Mouse (Mus musculus) WW6 (cell line): ENCODE data around the gene Ctbp2.

Source experiments
- DNase-seq: peaks from one replicate; pipeline ENCODE4 v3.0.0-alpha.2; 2013; ENCODE audit warnings: low read depth, low spot score

The Ctbp2 gene

DNA sequence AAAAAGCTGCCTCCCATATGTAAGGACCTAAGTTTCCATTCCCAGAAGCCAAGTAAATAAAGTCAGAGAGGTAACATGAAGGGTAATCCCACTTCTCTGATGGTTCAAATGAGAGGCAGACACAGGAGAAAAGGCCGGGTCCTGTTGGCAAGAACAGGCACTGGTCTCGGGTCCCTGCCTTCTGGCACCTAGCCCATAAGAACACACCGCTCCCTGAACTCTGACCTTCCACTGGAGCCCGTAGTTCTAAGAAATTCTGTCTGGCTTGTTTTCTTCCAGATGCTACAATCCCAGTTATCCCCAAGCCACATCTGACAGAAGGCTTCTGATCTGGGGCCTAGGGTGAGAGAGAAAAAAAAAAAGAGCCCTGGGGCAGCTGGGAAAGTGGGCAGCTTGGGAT, 35.7 kb downstream of the Ctbp2 start:
- no peak for DNase-seq

DNA sequence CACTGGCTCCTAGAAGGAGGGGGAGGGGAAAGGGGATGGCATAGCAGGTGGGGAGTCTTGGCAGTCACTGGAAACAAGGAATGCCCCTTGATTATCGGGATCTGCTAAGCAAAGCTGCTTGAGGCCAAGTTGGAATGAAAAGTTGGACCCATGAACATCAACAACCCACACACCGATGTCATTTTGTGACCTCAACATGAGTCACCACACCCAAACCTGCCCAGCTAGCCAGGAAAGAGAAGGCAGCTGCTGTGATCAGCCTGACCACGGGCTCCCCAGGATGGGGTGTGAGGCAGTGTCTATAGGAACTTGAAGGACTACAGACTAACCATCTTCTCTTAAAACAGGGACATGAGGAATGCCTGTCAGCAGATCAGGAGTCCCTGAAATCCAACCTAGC, 38.7 kb downstream of the Ctbp2 start:
- no peak for DNase-seq

DNA sequence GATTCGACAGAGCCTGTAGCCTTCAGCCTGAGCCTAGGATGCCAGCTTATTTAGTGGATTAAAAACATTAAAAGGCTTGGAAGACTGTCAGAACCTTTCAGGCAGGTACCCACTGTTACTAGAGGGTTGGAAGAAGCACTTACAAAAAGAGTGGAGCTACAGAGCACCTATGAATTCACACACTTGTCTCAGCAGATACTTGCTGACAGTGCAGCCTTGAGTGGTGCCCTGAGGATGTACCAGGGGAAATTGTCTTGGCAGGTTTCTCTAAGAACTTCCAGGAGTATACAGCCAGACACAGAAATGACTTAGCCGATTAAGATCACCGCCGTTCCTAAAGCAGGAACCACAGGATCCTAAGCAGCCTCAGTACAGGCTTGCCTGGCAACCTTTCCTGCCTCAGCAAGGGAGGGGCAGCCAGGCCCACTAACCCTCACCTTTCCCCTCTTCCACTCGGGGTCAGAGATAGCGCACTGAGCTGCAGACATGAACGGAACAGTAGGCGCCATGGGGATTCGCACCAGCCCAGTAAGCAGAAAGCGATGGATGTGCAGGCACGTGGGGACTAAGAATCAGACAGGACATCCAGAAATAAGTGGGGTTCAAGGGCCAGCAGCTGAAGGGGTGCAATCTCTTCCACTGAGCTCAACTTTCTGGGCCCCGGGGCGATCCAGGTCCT, 40.1 kb downstream of the Ctbp2 start:
- no peak for DNase-seq

DNA sequence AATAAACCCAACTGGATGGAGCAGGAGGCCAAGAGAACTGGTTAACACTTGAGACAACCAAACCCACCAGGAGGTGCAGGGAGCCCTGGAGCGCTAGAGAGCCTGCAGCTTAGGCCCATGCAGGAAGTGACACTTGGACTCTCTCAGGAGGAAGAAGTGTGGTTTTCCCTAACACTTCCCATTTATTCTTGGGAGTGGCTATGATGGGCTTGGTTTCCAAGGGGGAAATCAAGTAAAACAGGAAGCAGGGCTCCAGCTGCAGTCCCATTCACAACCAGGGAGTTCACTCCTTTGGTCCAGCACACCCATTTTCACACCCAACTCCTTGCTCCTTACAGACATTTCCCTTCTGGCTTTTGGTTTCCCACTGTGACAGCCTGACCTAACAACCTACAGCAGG, 45.2 kb downstream of the Ctbp2 start:
- no peak for DNase-seq

DNA sequence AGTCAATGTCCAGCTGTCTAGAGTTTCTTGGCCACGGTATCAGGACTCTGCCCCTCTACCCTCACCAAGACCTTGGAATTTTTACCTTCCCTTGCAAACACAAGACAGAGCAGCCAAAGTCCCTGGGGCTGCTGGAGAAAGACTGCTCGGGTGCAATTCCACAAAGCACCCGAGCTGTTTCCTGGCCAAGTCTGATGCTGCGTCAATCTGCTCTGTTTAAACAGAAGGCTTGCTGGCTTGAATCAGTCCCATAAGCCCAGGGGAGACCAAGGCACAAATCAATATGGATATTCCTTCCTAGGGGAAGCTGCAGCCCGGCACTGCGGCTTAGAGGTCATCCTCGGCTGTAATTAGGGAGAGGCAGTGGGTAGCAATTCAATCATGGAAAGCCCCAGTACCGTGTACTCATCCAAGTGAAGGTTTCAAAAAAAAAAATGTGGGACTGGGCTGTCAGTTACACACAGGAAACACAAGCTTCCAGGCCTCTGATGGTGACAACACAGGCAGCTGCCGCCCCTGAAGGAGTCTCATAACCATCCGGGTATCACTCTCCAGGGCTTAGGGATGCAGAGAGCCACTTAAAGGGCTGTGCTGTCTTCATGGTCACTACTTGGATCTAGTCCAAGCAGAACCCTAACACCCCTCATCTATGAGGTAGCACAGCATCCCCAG, 49.6 kb downstream of the Ctbp2 start:
- DNase-seq, result no peak

DNA sequence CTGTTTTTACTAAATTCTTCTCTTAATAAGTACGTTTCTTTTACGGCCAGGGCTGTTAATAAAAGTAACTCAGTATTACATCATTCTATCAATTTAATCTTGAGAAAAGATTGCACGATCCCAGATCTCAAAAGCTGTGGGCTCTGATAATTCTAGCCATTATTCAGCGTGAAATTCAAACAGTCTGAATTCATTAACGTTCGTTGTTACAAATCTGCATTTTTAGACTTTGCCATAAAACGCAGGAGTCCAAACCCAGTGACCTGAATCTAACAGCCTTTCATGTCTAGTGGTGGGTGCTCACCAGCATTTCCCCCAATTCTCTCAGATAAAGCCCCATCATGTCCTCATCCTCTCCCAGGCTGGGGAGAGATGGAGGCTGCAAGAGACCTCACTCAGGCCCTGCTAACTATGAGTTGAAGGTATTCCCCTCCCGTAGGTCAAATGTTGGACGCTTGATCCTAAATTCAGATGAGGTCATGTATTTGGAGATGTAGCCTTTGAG, 51.0 kb downstream of the Ctbp2 start:
- DNase-seq, result no peak

DNA sequence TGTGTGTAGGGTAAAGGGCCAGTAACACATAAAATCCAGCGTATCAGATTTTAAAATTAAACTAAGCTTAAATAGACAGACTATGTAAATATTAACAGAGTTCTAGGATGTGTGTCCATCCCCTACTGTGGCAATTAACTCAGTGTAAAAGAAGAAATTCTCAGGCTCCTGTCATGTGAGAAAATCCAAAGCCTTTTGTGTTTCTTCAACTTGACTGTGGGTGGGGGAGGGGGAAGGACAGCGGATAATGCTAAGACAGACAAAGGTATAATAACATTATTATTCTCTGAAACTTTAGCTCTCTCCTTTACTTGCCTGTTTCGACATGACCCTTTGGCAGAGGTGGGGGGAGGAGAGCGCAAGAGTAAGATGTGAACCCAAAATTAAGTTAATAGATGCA, 51.6 kb downstream of the Ctbp2 start:
- no peak for DNase-seq

DNA sequence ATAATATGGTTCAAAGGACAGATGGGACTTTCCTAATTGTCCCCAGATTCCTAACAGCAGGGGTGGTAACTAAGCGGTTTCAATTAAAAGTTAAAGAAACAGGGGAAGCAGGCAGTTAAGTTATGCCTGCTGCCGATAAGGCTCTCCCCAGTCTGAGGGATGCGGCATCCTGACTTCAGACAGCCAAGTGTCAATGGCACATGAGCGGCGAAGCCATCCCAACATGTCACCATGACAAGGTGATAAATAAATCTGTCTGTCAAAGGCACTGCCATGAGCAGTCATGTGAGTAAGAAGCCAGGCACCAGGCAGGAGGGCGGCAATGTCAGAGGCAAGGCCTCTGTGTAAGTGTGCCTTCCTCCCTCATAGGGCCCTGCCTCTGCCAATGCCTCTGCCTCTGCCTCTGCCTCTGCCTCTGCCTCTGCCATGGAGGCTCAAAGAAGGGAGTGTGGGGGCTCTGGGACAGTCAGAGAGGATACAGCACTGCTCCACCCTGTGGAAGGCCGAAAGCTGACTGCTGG, 56.8 kb downstream of the Ctbp2 start:
- DNase-seq, result no peak

DNA sequence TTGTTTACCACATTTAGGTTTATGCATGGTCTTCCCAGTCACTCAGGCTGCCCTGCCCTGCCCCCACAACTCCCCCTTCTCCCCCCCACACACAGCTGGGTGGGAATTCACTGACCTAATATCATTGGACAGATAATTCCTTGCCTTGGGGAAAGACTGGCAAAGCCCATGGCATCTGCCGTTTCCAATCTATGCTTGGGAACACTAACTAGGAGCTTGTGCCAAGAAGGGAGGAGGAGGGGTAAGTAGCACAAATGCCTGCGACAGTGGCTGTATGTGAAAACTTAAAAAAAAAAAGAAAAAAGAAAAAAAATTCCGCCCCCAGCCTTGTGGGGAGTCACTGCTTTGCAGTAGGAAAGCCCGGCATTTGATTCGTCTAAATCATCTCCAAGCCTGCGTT, 57.4 kb downstream of the Ctbp2 start:
- no peak for DNase-seq

DNA sequence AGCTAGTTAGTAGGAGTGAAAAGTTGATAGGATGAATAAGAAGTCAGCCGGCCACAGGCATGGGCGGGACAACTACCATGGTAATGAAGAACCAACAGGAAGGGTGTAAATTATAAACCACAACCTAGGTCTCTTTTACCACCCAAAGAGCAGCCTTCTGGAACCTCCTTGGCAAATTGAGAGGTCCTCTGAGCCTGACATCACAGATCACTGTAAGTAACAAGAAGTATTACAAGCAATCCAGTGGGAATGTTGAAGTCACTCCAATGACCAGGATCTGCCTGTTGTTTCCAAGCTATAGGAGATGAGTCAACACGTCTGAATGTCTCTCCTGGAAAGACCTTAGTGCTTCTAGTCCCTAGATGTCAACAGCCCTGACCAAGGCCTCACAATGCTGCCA, 62.1 kb downstream of the Ctbp2 start:
- DNase-seq, result no peak

DNA sequence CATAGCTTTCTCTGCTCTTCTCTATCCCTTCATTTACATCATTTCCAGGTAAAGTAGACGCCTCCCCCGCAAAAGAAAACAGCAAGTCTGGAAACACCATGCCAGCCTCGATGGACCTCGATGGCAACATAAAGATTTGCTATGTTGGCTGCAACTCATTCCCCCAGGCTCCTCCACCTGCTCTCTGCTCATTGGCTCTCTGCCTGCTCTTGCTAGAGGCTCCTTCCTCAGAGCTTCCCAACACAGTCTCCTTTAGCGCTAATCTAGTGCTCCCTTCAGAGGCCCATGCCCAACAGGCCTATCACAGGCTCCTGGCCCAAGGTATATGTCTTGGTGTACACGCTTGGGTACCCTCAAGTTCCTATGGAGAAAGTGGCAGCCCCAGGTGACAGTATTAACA, 64.0 kb downstream of the Ctbp2 start:
- no peak for DNase-seq

DNA sequence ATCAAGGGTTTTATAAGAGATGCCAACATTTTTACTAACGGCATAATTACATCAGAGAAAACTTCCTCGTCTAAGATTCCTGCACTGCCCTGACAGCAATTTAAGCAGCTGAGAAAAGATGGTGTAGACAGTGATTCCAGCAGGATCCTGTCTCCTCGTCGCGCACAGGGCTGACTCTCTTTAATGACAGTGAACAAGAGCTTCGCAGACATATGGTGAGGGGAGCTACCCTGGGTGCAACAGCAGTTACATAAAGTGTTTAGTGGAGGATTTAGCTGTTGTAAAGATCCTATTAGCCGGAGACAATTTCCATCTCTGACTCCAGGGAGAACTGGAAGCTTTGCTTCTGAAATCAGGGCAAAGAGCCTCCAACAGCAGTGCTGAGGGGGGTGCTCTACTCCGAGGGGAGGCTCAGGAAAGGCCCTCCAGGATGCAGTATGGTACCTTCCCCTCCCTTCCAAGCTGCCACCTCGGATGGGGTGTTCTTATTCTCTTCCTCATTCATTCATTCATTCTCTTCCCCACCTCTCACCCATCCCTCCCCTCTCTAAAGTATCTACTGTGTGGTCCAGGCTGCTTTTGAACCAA, 64.5 kb downstream of the Ctbp2 start:
- no peak for DNase-seq

DNA sequence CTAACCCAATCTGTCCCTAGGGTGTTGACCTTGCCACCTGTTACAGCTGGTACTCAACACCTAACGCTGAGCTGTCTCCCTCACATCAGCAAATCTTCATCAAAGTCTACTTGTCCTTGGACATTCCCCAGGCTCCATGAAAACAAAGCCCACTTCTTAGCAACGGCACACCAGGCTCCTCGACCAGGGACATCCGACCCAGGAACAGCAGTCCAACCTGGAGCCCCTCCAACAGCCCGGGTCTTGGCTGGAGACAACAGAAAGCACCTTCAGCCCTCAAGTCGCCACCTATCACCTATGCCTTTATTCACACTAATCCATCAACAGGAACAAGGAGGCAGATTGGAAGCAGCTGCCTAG, 65.0 kb downstream of the Ctbp2 start:
- DNase-seq, result no peak

DNA sequence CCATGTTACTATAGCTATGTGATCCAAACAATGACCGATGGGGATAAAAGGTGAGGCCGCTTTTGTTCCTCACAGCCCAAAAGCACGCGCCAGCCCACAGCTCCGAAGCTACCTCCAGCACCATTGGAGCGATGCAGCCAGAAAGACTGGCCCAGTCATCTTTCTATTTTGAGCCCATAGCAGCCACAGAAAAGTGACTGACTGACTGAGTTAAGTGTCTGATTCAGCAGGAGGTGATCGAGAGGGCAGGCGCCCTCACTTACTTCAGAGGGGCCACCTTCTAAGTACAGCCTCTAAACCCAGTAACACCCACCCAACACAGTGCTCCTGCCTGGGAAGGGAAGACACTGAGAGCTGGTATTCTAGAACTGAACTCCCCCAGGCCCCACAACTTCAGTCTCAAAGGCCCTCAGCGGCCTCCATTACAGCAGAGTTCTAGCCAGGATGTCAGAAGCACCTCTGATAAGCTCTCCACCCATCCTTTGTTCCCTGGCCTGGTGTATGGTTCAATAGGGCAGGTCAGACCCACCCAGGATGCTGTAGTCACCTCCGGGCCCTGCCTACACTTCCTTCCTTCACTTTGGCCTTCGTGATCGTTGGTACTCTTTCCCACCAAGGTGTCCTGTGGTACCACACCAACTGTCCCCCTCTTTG, 65.5 kb downstream of the Ctbp2 start:
- DNase-seq, result no peak

DNA sequence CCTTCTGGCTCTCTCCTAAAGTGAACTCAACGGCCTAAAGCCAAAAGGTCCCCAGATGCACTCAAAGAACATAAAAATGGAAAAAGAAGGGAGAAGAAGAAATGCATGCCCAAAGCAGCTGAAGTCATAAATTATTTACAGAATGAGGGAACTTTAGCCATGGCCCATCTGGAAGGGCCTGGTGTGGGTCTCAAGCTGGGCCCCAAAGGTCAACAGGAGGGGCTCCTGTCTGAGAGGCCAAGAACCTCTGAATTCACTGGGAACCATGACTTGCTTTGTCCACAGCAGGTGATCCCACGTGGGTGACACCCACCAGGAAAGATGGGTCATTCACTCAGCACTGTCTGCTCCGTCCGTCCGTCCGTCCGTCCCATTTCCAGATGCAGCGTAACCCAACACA, 67.2 kb downstream of the Ctbp2 start:
- no peak for DNase-seq

DNA sequence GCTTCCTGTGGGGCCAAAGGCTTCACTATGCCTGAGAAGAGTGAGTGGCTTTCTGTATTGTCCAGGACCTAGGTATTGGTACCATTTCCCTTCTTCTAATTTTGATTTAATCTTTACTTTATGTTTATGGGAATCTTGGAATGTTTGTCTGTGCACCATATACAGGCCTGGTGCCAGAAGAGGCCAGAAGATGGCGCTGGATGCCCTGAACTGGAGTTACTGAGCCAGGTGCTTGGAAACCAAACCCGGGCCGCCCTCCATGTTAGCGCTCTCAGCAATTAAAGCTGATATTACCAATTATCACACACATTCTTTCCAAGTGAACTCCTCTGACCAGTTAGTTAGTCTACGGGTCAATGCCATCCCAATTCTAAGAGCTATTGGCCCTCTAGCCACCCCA, 69.7 kb downstream of the Ctbp2 start:
- DNase-seq, result no peak

DNA sequence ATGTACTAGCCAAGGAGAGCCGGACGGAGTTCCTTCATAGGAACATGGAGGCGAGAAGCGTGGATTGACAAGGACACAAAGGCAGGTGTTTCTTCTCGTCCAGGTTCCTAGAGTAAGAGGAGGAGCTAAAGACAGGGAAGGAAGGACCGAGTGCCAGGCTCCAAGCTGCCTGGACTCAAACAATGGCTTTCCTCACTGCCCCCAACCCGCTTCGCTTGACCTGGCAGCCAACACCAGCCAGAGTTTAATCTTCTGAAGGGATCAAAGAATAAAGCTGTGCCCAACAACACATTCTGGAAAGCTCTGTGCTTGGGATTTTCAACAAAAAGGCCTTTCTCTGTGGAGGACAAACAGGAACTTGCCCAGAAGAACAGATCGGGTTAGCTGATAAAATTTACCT, 70.4 kb downstream of the Ctbp2 start:
- DNase-seq, result no peak

DNA sequence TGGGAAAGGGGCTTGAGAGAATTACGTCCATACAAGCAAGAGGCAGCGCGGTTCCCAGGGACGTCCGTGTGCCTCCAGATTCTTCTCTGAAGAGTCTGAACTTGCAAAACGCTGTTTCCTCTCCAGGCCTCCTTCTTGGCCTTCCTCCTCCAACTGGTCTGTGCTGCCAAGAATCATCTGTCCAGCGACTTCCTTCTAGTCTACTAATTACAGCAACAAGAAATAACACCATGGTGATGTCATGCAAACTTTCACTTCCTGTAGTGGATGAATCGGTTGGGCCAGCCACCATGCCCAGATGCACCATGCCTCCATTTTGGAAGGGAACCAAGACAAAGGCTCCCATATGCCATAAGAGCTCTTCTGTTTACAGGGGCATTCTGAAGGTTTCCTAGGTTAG, 71.3 kb downstream of the Ctbp2 start:
- DNase-seq, result no peak

DNA sequence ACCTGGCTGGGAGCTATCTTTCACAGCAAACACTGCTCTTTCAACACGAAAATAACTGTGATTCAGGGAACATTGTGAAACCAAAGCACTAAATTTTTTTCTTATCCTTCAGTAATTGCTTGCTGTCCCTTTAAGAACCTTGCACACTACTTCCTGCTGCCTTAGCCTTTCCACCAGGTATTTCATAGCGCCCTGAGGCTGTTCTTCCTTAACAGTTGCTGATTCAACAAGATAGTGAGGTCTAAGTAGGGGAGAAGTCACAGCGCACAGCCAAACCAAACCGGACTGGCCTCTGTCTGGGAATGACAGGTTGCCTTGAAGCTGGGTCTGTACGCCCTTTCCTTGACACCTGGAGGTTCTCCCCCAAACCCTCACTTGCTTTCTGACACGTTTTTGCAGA, 73.5 kb downstream of the Ctbp2 start:
- no peak for DNase-seq

DNA sequence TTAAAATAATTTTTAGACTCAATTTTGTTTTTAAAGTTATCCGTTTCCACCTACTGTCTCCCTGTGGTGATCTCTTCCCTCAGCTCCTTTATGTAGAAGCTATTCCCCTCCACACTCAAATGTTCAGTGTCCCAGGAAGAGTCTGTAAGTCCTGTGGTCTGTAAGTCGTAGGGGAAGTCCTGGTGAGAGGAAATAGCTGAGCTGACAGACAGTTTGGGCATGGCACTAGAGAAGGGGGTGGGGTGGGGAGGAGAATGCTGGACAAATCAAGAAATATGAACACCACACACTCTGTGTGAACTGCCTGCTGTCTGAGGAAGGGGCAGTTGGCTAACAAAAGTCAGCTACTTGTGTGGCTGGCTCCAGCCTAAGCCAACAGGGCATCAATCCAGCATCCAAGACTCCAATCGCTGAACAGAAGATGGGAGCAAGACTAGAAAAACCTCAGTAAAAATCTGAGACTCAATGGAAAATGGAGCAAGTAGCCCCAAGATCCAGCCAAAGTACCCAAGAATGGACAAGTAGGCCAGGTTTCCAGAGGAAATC, 76.0 kb downstream of the Ctbp2 start:
- DNase-seq, result no peak

DNA sequence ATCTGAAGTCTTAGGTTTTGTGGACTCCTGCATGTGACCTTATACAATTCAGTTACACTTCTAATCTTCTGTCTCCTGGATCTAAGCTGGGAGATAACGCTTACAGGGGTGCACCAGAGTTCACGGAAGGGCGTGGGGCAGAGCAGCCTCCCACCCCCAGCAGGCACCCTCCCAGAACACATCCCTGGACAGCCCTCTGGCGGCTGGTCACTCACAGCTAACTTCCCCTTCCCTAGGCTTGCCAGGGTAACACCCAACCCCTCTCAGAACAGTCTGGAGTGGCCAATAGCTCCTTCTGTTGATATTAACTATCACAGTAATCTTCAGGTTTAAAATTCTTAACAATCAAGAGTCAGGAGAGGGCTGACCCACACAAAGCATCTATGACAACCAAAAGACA, 76.9 kb downstream of the Ctbp2 start:
- DNase-seq, result no peak

DNA sequence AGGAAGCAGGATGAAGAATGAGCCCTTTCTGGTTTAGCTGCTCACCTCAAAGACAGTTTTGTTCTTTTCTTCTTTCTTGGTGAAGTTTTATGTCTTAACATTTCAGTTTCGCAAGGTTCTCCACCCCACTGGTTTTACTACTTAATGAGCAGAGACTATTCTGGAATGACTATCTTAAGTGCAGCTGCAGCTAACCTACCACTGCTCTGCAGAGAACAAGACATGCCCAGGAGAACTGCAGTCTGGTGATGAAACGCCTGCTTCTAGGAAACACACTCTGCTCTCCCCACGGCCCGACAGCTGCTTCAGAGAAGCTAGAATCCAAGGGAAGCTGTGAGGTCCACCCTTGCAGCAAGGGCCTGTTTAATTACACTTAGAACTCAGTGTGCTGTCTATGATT, 79.4 kb downstream of the Ctbp2 start:
- no peak for DNase-seq
